Mouse (Mus musculus): ENCODE results near the gene Lrmda.

DNA sequence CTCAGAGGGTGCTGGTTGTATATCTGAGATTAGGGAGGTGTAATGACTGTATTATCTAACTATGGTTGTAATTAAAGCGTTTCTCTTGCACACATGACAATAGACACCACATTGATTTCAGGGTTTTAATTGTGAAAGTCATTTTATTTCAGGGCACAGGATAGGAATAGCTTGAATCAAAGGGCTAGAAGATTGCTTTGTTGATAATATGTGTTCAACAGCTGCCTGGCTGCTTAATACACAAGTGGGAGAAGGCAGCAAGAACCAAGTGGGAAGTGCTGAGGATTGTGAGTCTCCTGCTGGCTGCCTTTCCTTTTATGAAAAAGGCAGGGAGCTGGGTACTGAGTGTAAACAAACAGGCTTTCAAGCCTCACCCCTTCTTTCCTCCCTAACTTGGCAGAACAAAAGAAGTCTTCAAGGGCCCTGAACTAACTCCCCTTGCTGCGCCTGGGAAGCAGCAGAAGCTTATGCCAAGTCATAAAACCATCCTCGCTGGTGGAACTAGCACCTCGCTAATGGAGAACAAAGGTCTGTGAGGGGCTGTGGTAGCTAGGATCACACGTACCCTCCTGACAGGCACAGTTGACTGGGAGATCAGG lies 726.5 kb downstream of the Lrmda start:
- TF ChIP-seq GATA1 (IDR thresholded peaks at IDR 0.05; ENCODE audit: low read depth, low read length) (no peak), CTCF (IDR thresholded peaks at IDR 0.05 in 2 of 3, conservative IDR thresholded peaks at IDR 0.05 in 1 of 3; ENCODE audit: control insufficient read depth in 1 of 3, insufficient read depth in 1 of 3, low read depth in 2 of 3, low read length in 3 of 3, poor library complexity in 1 of 3, severe bottlenecking in 1 of 3) (no peak), EP300 (IDR thresholded peaks at IDR 0.05; ENCODE audit: low read depth in 1 of 2, low read length in 2 of 2) (no peak), POLR2A (IDR thresholded peaks at IDR 0.05; ENCODE audit: control insufficient read depth in 1 of 2, insufficient read depth in 1 of 2, low read depth in 1 of 2, low read length in 2 of 2, poor library complexity in 1 of 2) (no peak), TBP (IDR thresholded peaks at IDR 0.05; ENCODE audit: low read depth, low read length) (no peak), USF2 (IDR thresholded peaks at IDR 0.05; ENCODE audit: borderline replicate concordance in 1 of 2, insufficient read depth in 1 of 2, low read depth in 1 of 2, low read length in 2 of 2) (no peak)
